Mouse (Mus musculus): ENCODE data around the gene Sept3.

DNA sequence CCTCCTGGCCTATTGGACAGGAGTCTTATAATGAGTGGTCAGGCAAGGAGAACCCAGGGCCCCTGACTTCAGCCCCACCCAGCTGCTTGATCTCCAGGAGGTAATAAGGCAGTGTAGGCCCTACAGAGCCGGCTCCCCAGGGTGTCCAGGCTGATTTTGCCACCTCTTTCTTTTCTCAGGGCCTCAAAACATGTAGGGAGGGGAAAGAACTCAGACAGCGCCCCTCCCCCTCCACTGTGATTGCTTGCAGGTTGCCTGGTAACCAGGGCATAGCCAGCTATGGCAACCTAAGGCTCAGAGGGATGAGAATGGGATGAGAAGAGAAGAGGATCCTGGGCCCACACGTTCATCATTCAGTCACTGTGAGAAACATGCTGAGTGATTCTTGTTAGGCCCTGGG lies 6.5 kb upstream of the Sept3 start:
- TF ChIP-seq CTCF (IDR thresholded peaks at IDR 0.05; ENCODE audit: insufficient read depth, low read depth, low read length) (no peak), POLR2A (IDR thresholded peaks at IDR 0.05; ENCODE audit: insufficient read depth, low read depth, low read length) (no peak)

Data from olfactory bulb, adult 2 months (tissue).